Mouse (Mus musculus): ENCODE measurements around the gene Maml3. TPM values are rescaled to one million over a fixed set of nuclear protein-coding genes. Genes with fewer than 3 reads are reported as not detected.

Gene Maml3
- polyA plus RNA-seq, 1 experiment, result 2.2 TPM

DNA sequence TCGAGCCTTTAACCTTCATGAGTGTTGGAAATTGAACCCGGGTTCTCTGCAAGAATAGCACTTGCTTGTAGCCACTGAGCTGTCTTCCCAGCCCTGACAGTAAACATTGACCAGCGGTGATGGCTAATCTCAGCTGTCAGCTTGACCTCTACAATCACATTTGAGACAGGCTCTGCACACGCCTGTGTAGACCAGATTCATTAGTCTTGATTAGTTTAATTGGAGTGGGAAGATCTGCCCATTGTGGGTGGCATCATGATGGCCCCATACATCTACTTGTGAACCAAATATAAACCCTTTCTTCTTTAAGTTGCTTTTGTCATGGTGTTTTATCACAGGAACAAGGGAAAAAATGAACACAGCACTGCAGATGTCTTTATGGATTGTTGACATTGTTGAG is 457.5 kb downstream of the Maml3 start:
- H3K4me3 ChIP-seq (ENCODE audit: insufficient read depth, poor library complexity, severe bottlenecking), result no peak overlapping the region
- no peak overlapping the region for H3ac ChIP-seq (ENCODE audit: control insufficient read depth, insufficient read length, low read depth)
- no peaks in the 10 kb centered on the region for H3K79me3 ChIP-seq (ENCODE audit: low read depth)
- H3K36me3 ChIP-seq (ENCODE audit: control insufficient read depth, insufficient read depth), result no peaks in the 10 kb centered on the region
- H3K79me2 ChIP-seq (ENCODE audit: control insufficient read depth, insufficient read depth), result no peaks in the 10 kb centered on the region
- H3K27me3 ChIP-seq (ENCODE audit: control insufficient read depth, insufficient read depth, insufficient read length), result no peaks in the 10 kb centered on the region
- TF ChIP-seq CTCF (IDR thresholded peaks at IDR 0.05; ENCODE audit: control insufficient read depth, insufficient read depth, insufficient read length), result no peak
- no peak for TF ChIP-seq MAX (IDR thresholded peaks at IDR 0.05)
- TF ChIP-seq MYOD1 (IDR thresholded peaks at IDR 0.05; ENCODE audit: control insufficient read depth, insufficient read length, low read depth), result no peak
- no peak for TF ChIP-seq USF1 (IDR thresholded peaks at IDR 0.05; ENCODE audit: low read depth)
- TF ChIP-seq FOSL1 (IDR thresholded peaks at IDR 0.05; ENCODE audit: insufficient read depth, low read length, poor library complexity, severe bottlenecking), result no peak
- TF ChIP-seq MYOG (IDR thresholded peaks at IDR 0.05; ENCODE audit: control insufficient read depth, extremely low read depth, insufficient read length), result no peak
- no peak for TF ChIP-seq CEBPB (IDR thresholded peaks at IDR 0.05; ENCODE audit: low read depth)

DNA sequence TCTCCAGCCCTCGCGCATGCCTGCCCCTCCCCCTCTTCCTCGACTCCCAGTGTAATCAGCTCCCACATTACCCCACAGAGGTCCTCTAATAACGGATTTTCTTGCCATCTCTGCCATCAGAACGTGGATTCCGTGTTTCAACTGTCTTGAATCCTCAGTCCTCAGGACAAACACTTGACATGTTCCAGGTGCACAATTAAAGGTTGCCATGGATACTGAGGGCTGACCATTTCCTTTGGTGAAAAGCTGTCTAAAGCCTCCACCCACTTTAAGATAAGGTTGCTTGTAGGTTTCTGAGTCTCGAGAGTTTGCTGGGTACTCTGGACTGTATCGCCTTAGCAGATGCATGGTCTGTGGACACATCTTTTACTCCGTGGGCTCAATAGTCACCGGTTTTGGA is 458.6 kb downstream of the Maml3 start:
- Histone ChIP-seq H3K79me3 (ENCODE audit: low read depth) (no peaks in the 10 kb centered on the region), H3K4me3 (ENCODE audit: insufficient read depth, poor library complexity, severe bottlenecking) (no peak overlapping the region), H3ac (ENCODE audit: control insufficient read depth, insufficient read length, low read depth) (no peak overlapping the region), H3K36me3 (ENCODE audit: control insufficient read depth, insufficient read depth) (no peaks in the 10 kb centered on the region), H3K27me3 (ENCODE audit: control insufficient read depth, insufficient read depth, insufficient read length) (no peaks in the 10 kb centered on the region), H3K79me2 (ENCODE audit: control insufficient read depth, insufficient read depth) (no peaks in the 10 kb centered on the region)
- no peak for TF ChIP-seq FOSL1 (IDR thresholded peaks at IDR 0.05; ENCODE audit: insufficient read depth, low read length, poor library complexity, severe bottlenecking)

DNA sequence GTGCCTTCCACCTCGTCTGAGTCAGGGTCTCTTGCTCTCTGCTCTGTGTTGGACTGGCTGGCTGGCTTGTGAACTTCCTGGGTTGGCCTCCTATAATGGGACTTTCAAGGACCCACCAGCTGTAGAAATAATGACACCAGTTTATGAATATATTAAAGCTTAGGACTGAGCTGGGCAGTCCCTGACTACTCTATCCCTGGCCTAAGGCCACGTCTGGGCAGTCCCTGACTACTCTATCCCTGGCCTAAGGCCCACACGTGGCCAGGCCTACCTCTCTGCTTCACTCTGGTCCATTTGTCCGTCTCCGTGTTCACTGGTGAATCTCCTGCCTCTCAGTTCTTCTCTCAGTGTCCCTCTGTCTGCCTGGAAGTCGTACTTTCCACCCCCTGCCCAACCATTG is 459.4 kb downstream of the Maml3 start:
- no peak overlapping the region for H3ac ChIP-seq (ENCODE audit: control insufficient read depth, insufficient read length, low read depth)
- H3K79me2 ChIP-seq (ENCODE audit: control insufficient read depth, insufficient read depth), result no peaks in the 10 kb centered on the region
- TF ChIP-seq CTCF (IDR thresholded peaks at IDR 0.05; ENCODE audit: control insufficient read depth, insufficient read depth, insufficient read length), result no peak
- no peak for TF ChIP-seq MYOD1 (IDR thresholded peaks at IDR 0.05; ENCODE audit: control insufficient read depth, insufficient read length, low read depth)
- no peak for TF ChIP-seq CEBPB (IDR thresholded peaks at IDR 0.05; ENCODE audit: low read depth)
- TF ChIP-seq FOSL1 (IDR thresholded peaks at IDR 0.05; ENCODE audit: insufficient read depth, low read length, poor library complexity, severe bottlenecking), result no peak
- no peak for TF ChIP-seq MYOG (IDR thresholded peaks at IDR 0.05; ENCODE audit: control insufficient read depth, extremely low read depth, insufficient read length)
- no peak for TF ChIP-seq MAX (IDR thresholded peaks at IDR 0.05)
- no peak for TF ChIP-seq USF1 (IDR thresholded peaks at IDR 0.05; ENCODE audit: low read depth)
- H3K79me3 ChIP-seq (ENCODE audit: low read depth), result no peaks in the 10 kb centered on the region
- H3K27me3 ChIP-seq (ENCODE audit: control insufficient read depth, insufficient read depth, insufficient read length), result no peaks in the 10 kb centered on the region
- no peaks in the 10 kb centered on the region for H3K36me3 ChIP-seq (ENCODE audit: control insufficient read depth, insufficient read depth)
- no peak overlapping the region for H3K4me3 ChIP-seq (ENCODE audit: insufficient read depth, poor library complexity, severe bottlenecking)

DNA sequence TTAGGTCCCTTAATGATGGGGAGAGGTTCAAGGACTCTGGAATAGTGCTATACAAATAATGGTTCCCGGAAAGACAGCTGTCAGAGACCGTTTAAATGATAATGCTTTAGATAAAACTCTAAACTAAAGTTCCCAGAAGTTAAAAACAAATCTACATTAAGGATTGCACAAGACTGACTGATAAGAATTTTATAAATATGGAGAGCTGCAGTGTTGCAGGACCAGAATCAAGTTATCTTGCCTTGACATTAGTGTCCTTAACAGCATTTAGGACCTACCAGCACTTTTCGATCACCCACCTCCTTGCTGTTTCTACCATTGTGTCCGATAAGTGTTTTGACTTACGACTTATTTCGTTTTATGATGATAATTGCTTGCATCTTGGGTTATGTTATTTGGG is 466.6 kb downstream of the Maml3 start:
- no peak overlapping the region for H3ac ChIP-seq (ENCODE audit: control insufficient read depth, insufficient read length, low read depth)
- no peaks in the 10 kb centered on the region for H3K79me2 ChIP-seq (ENCODE audit: control insufficient read depth, insufficient read depth)
- H3K4me3 ChIP-seq (ENCODE audit: insufficient read depth, poor library complexity, severe bottlenecking), result no peak overlapping the region
- H3K79me3 ChIP-seq (ENCODE audit: low read depth), result no peaks in the 10 kb centered on the region
- no peaks in the 10 kb centered on the region for H3K36me3 ChIP-seq (ENCODE audit: control insufficient read depth, insufficient read depth)
- no peak for TF ChIP-seq FOSL1 (IDR thresholded peaks at IDR 0.05; ENCODE audit: insufficient read depth, low read length, poor library complexity, severe bottlenecking)
- no peak for TF ChIP-seq CEBPB (IDR thresholded peaks at IDR 0.05; ENCODE audit: low read depth)
- TF ChIP-seq MYOG (IDR thresholded peaks at IDR 0.05; ENCODE audit: control insufficient read depth, extremely low read depth, insufficient read length), result no peak
- TF ChIP-seq MAX (IDR thresholded peaks at IDR 0.05), result no peak
- no peak for TF ChIP-seq CTCF (IDR thresholded peaks at IDR 0.05; ENCODE audit: control insufficient read depth, insufficient read depth, insufficient read length)
- TF ChIP-seq MYOD1 (IDR thresholded peaks at IDR 0.05; ENCODE audit: control insufficient read depth, insufficient read length, low read depth), result no peak
- no peaks in the 10 kb centered on the region for H3K27me3 ChIP-seq (ENCODE audit: control insufficient read depth, insufficient read depth, insufficient read length)

DNA sequence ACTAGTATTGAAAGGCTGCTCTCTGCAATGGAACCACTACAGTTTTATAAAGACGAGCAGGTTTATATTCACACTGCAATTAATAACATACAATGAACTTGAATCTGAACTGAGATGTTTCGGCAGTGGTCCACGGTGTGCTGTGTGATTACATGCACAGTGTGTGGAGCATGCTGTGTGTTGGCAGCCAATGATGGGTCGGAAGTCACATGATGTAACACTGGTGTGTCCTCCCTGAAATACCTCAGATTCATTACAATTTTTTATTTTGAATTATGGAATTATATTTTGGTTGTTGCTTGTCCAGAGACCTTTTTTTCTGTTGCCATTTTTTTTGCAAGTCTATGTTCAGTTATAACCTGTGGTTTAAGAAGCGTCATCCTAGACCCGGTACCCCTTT is 467.6 kb downstream of the Maml3 start:
- no peaks in the 10 kb centered on the region for H3K27me3 ChIP-seq (ENCODE audit: control insufficient read depth, insufficient read depth, insufficient read length)
- H3ac ChIP-seq (ENCODE audit: control insufficient read depth, insufficient read length, low read depth), result no peak overlapping the region
- no peaks in the 10 kb centered on the region for H3K36me3 ChIP-seq (ENCODE audit: control insufficient read depth, insufficient read depth)
- no peaks in the 10 kb centered on the region for H3K79me3 ChIP-seq (ENCODE audit: low read depth)
- no peaks in the 10 kb centered on the region for H3K79me2 ChIP-seq (ENCODE audit: control insufficient read depth, insufficient read depth)
- no peak overlapping the region for H3K4me3 ChIP-seq (ENCODE audit: insufficient read depth, poor library complexity, severe bottlenecking)
- TF ChIP-seq CTCF (IDR thresholded peaks at IDR 0.05; ENCODE audit: control insufficient read depth, insufficient read depth, insufficient read length) (no peak), MAX (IDR thresholded peaks at IDR 0.05) (no peak), MYOG (IDR thresholded peaks at IDR 0.05; ENCODE audit: control insufficient read depth, extremely low read depth, insufficient read length) (no peak), USF1 (IDR thresholded peaks at IDR 0.05; ENCODE audit: low read depth) (no peak), FOSL1 (IDR thresholded peaks at IDR 0.05; ENCODE audit: insufficient read depth, low read length, poor library complexity, severe bottlenecking) (no peak), MYOD1 (IDR thresholded peaks at IDR 0.05; ENCODE audit: control insufficient read depth, insufficient read length, low read depth) (no peak)

DNA sequence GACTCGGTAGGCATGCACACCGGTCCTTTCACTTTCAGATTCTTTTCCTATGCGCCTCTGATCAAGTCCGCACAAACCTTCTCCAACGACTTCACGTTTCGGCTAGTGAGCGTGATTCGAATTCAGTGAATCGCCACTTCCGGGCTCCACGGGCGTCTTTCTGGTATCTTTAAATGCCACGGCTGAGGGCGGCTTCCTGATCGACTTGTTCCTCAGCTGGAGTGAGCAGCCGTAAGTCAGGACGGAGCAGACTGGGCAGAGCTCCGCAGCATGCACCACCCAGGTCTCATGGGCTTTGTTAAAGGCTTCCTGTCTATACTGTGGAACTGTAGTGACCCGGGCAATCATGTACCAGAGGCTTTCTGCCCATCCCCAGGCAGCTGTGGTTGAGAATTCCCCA is 468.2 kb downstream of the Maml3 start:
- Histone ChIP-seq H3K36me3 (ENCODE audit: control insufficient read depth, insufficient read depth) (no peaks in the 10 kb centered on the region), H3K27me3 (ENCODE audit: control insufficient read depth, insufficient read depth, insufficient read length) (no peaks in the 10 kb centered on the region), H3ac (ENCODE audit: control insufficient read depth, insufficient read length, low read depth) (no peak overlapping the region), H3K4me3 (ENCODE audit: insufficient read depth, poor library complexity, severe bottlenecking) (no peak overlapping the region), H3K79me2 (ENCODE audit: control insufficient read depth, insufficient read depth) (no peaks in the 10 kb centered on the region), H3K79me3 (ENCODE audit: low read depth) (no peaks in the 10 kb centered on the region)
- TF ChIP-seq CTCF (IDR thresholded peaks at IDR 0.05; ENCODE audit: control insufficient read depth, insufficient read depth, insufficient read length), result no peak
- TF ChIP-seq CEBPB (IDR thresholded peaks at IDR 0.05; ENCODE audit: low read depth), result no peak

All from C2C12 (cell line).